Mouse (Mus musculus) ES-Bruce4 (cell line): Measurements from ENCODE around the gene Wdsub1.
A peak's percentile ranks its signal among the peaks of the same experiment; 100 is the strongest.

ENCODE experiments used
- CTCF ChIP-seq: IDR thresholded peaks from one replicate; pipeline ENCODE4 v1.8.1; 2011; ENCODE audit warnings: low read depth, low read length
- EP300 ChIP-seq: IDR thresholded peaks from 2 replicates; pipeline ENCODE4 v1.6.1; 2011; ENCODE audit warnings: low read depth, low read length; ENCODE audit not compliant: insufficient read depth
- POLR2A ChIP-seq: IDR thresholded peaks from one replicate; pipeline ENCODE4 v1.8.1; 2011; ENCODE audit warnings: low read length; ENCODE audit not compliant: insufficient read depth

- TF ChIP-seq CTCF (peak; percentile 52), EP300 (peak; percentile 67; the same call in 1 of the 2 replicates), POLR2A (no peak)
Measured at GRCm38 (mm10) chr2:59830151-59830550, 52.2 kb downstream of the Wdsub1 start.
